Mouse (Mus musculus): ENCODE results near the gene Hist1h2ab.

Hist1h2ab gene

GRCm38 (mm10) chr13:23738677-23739068, 12.3 kb upstream of the Hist1h2ab start, which contains the start of gene Hist1h1c:
Gene Hist1h1c (plus strand): TSS chr13:23738808.
- DNase-seq = peak; percentile 76 to 83

GRCm38 (mm10) chr13:23739069-23739921, 11.6 kb upstream of the Hist1h2ab start:
- peak; percentile 87 to 88 for DNase-seq

GRCm38 (mm10) chr13:23739922-23740252, 11.0 kb upstream of the Hist1h2ab start:
- DNase-seq = no peak

- DNase-seq = no peak
Measured at GRCm38 (mm10) chr13:23740256-23740840, 10.6 kb upstream of the Hist1h2ab start.

- DNase-seq = no peak
Measured at GRCm38 (mm10) chr13:23740910-23741309, 10.0 kb upstream of the Hist1h2ab start.

GRCm38 (mm10) chr13:23742007-23742406, 8.9 kb upstream of the Hist1h2ab start:
- no peak for DNase-seq

- no peak for DNase-seq
Measured at GRCm38 (mm10) chr13:23743215-23743614, 7.7 kb upstream of the Hist1h2ab start.

- no peak for DNase-seq
Measured at GRCm38 (mm10) chr13:23743963-23744362, 7.0 kb upstream of the Hist1h2ab start.

- no peak for DNase-seq
Measured at GRCm38 (mm10) chr13:23744421-23745380, 6.2 kb upstream of the Hist1h2ab start.

- peak; percentile 89 to 93 for DNase-seq
Measured at GRCm38 (mm10) chr13:23745381-23746161, 5.4 kb upstream of the Hist1h2ab start, which contains the start of gene Hist1h3c. Gene Hist1h3c (minus strand): TSS chr13:23745602.

- peak; percentile 61 to 72 for DNase-seq
Measured at GRCm38 (mm10) chr13:23746201-23747080, 4.5 kb upstream of the Hist1h2ab start, which contains the start of gene Hist1h2bb. Gene Hist1h2bb (plus strand): TSS chr13:23746734.

- DNase-seq = no peak
Measured at GRCm38 (mm10) chr13:23747081-23747891, 3.6 kb upstream of the Hist1h2ab start.

GRCm38 (mm10) chr13:23747892-23748288, 3.0 kb upstream of the Hist1h2ab start:
- DNase-seq = no peak

- no peak for DNase-seq
Measured at GRCm38 (mm10) chr13:23749563-23750121, 1.3 kb upstream of the Hist1h2ab start.

GRCm38 (mm10) chr13:23751478-23751956, 591 bp downstream of the Hist1h2ab start:
- DNase-seq = no peak

- peak; percentile 85 to 92 for DNase-seq
Measured at GRCm38 (mm10) chr13:23752067-23752741, 1.3 kb downstream of the Hist1h2ab start, which contains the start of gene Hist1h3b. Gene Hist1h3b (plus strand): TSS chr13:23752267.

GRCm38 (mm10) chr13:23752742-23753172, 1.8 kb downstream of the Hist1h2ab start:
- DNase-seq = no peak

- DNase-seq = no peak
Measured at GRCm38 (mm10) chr13:23753314-23754078, 2.6 kb downstream of the Hist1h2ab start.

Data from cerebellum, postnatal 14 days (tissue).